Mouse (Mus musculus): ENCODE measurements around the gene Cpeb3.

- TF ChIP-seq CTCF (IDR thresholded peaks at IDR 0.05; ENCODE audit: borderline replicate concordance, control insufficient read depth, extremely low read depth, insufficient read depth, low read length, poor library complexity), result no peak
- no peak for TF ChIP-seq POLR2A (IDR thresholded peaks at IDR 0.05; ENCODE audit: control insufficient read depth, extremely low read depth, insufficient read depth, low read length, poor library complexity)
Observed at GRCm38 (mm10) chr19:37025839-37026319, 182.5 kb downstream of the Cpeb3 start.
